Mouse (Mus musculus) C2C12 (cell line): ENCODE measurements around the gene Sh3tc1. TPM values are rescaled to one million over a fixed set of nuclear protein-coding genes. Genes with fewer than 3 reads are reported as not detected.

Experiments used
- H3K27me3 ChIP-seq: one replicate; pipeline ENCODE4 v1.6.1; 2011; ENCODE audit not compliant: control insufficient read depth, insufficient read depth, insufficient read length
- H3K36me3 ChIP-seq: one replicate; pipeline ENCODE4 v1.6.1; 2011; ENCODE audit not compliant: control insufficient read depth, insufficient read depth
- H3K4me3 ChIP-seq: one replicate; pipeline ENCODE4 v1.5.1; 2011; ENCODE audit warnings: mild to moderate bottlenecking, control low read depth; ENCODE audit not compliant: poor library complexity, insufficient read depth, severe bottlenecking
- H3K79me2 ChIP-seq: one replicate; pipeline ENCODE4 v1.6.1; 2011; ENCODE audit not compliant: control insufficient read depth, insufficient read depth
- H3K79me3 ChIP-seq: one replicate; pipeline ENCODE4 v1.6.1; 2011; ENCODE audit warnings: low read depth, control low read depth
- H3ac ChIP-seq: one replicate; pipeline ENCODE3; 2011; ENCODE audit warnings: low read depth; ENCODE audit not compliant: control insufficient read depth, insufficient read length
- CEBPB ChIP-seq: IDR thresholded peaks from one replicate; pipeline ENCODE4 v1.6.1; 2011; ENCODE audit warnings: low read depth, mild to moderate bottlenecking, control low read depth, moderate library complexity
- CTCF ChIP-seq: IDR thresholded peaks from one replicate; pipeline ENCODE4 v1.5.1; 2011; ENCODE audit not compliant: control insufficient read depth, insufficient read depth, insufficient read length
- FOSL1 ChIP-seq: IDR thresholded peaks from one replicate; pipeline ENCODE4 v1.8.0; 2011; ENCODE audit warnings: mild to moderate bottlenecking, low read length; ENCODE audit not compliant: poor library complexity, insufficient read depth, severe bottlenecking
- MAX ChIP-seq: IDR thresholded peaks from one replicate; pipeline ENCODE4 v1.6.1; 2011; ENCODE audit warnings: mild to moderate bottlenecking, control low read depth
- MYOD1 ChIP-seq: IDR thresholded peaks from one replicate; pipeline ENCODE4 v1.6.1; 2011; ENCODE audit warnings: low read depth; ENCODE audit not compliant: control insufficient read depth, insufficient read length
- MYOG ChIP-seq: IDR thresholded peaks from one replicate; pipeline ENCODE4 v1.6.1; 2011; ENCODE audit not compliant: control insufficient read depth, insufficient read length; ENCODE audit errors: extremely low read depth
- USF1 ChIP-seq: IDR thresholded peaks from one replicate; pipeline ENCODE4 v1.6.1; 2011; ENCODE audit warnings: low read depth, mild to moderate bottlenecking, control low read depth, moderate library complexity
- polyA plus RNA-seq: library from polyadenylated mRNA; unstranded; fragments of >200 nt; fragmentation: generic; extraction: Trizol; gene quantifications from one replicate; pipeline ENCODE4 v1.2.1, GENCODE M21; 2012; ENCODE audit warnings: missing spikeins

Gene Sh3tc1
- polyA plus RNA-seq, 1 experiment, result 0.20 TPM

DNA sequence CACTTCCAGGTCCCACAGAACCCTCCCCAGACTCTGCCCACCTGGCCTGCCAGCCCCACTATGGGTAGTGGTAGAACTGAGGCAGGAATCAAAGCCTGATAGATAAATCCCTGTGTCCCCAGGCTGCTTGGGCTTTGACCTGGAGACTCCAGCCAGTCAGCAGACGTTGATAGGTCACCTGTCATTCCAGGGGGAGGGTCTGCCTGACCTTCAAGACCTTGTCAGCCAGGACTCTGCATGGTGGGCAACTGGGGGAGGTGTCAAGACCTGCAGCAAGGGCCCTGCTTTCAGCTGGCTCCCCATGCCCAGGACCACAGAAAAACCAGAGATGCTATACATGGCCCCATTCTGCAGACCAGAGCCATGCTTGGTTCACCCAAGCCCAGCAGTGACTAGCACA, 67.2 kb downstream of the Sh3tc1 start:
- Histone ChIP-seq H3K4me3 (no peak overlapping the region), H3ac (no peak overlapping the region), H3K79me3 (no peaks in the 10 kb centered on the region), H3K36me3 (no peaks in the 10 kb centered on the region), H3K27me3 (no peaks in the 10 kb centered on the region), H3K79me2 (no peaks in the 10 kb centered on the region)
- no peak for TF ChIP-seq FOSL1
- no peak for TF ChIP-seq CTCF
- no peak for TF ChIP-seq MYOD1
- no peak for TF ChIP-seq CEBPB
- TF ChIP-seq USF1, result no peak
- no peak for TF ChIP-seq MAX
- no peak for TF ChIP-seq MYOG

DNA sequence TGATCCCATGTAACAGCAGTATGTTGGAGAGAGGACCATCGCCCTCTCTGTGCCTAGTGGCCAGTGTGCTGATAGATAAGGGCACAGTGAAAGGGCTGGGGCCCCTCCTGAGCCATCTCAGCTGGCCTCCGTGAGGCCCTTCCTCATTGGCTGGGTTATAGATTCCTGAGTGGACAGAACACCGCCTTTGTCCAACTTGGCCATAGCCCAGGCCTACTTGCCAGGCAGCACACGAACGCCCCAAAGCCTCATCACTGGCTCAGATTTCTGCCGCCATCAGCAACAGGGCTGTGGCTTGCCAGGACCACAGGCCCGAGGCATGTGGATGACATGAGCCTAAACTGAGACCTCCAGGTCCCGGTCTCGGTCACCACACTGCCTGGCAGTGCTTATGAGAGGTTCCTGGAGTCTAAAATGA, 68.3 kb downstream of the Sh3tc1 start:
- no peaks in the 10 kb centered on the region for H3K27me3 ChIP-seq
- no peaks in the 10 kb centered on the region for H3K79me2 ChIP-seq
- H3K36me3 ChIP-seq, result no peaks in the 10 kb centered on the region
- H3K79me3 ChIP-seq, result no peaks in the 10 kb centered on the region
- no peak overlapping the region for H3ac ChIP-seq
- H3K4me3 ChIP-seq, result no peak overlapping the region
- TF ChIP-seq MYOD1 (no peak), CTCF (no peak), MYOG (no peak), CEBPB (no peak), MAX (no peak)

DNA sequence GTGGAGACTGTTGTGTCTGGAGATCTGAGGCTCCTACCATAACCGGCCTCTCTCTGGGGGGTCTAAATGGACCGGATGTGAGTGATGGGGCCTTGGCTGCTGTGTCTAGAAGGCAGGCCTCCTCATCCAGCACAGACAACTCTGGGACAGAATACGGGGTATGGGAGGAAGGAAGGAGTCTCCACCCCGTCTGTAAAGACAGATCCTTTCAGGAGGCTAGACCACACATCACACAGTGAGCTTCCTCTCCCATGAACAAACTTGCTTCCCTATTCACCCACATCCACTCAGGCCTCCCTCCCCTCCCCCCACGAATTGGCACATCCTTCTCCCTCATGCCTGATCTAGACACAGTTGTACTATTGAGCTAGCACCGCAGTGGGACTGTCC, 69.4 kb downstream of the Sh3tc1 start:
- Histone ChIP-seq H3K36me3 (no peaks in the 10 kb centered on the region), H3ac (no peak overlapping the region), H3K79me3 (no peaks in the 10 kb centered on the region), H3K4me3 (no peak overlapping the region), H3K27me3 (no peaks in the 10 kb centered on the region), H3K79me2 (no peaks in the 10 kb centered on the region)
- TF ChIP-seq CEBPB (no peak), FOSL1 (no peak), CTCF (no peak)

DNA sequence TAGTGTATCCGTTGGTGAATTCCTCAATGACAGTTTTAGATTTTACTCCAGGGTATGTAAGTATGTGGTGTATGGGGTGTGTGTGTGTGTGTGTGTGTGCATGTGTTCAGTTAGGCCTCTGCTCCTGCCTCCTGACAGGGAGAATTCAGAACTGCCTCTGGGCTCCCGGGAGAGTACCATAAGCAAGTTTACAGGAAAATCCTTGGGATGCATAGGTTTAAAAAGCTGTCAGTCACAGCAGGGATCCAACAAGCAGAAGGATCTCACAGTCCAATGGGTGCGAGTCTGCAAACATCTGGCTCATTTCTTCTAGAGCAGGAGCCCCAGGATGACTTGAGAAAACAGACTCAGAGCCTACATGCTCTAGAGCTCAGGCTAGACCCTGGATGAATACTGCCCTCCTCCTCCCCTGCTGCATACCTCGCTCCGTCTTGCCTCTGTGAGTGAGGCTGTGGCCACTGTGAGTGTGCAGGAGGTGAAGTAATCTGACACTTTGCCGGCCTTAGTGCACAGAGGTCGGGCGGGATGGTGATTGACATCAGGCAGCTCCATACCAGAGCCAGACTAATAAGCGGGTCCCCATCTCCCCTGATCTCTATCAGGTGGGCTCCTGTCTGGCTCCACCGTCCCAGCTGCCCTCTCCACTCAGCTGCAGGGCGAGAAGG, 69.9 kb downstream of the Sh3tc1 start:
- no peak overlapping the region for H3ac ChIP-seq
- no peak overlapping the region for H3K4me3 ChIP-seq
- H3K79me3 ChIP-seq, result no peaks in the 10 kb centered on the region
- no peaks in the 10 kb centered on the region for H3K79me2 ChIP-seq
- no peak for TF ChIP-seq MYOG
- no peak for TF ChIP-seq CTCF
- TF ChIP-seq MAX, result no peak
- TF ChIP-seq CEBPB, result no peak
- TF ChIP-seq MYOD1, result no peak
- no peak for TF ChIP-seq FOSL1
- TF ChIP-seq USF1, result no peak
- H3K36me3 ChIP-seq, result no peaks in the 10 kb centered on the region
- H3K27me3 ChIP-seq, result no peaks in the 10 kb centered on the region

DNA sequence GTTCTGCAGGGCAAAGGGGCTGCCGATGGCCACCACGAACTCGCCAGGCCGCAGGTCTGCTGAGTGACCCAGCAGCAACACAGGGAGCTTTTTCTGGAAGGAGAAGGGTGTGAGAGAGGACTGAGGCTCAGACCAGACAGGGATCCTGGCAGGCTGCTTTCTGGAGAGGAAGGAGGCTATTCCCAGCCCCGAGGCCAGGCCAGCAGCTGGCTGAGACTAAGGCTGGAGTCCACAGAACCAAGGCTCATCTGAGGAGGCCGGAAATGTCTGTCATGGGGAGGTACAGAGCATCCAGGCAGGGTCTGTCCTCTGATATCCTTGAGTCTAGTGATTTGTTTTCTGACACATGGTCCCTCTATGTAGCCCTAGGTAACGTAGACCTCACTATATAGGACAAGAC, 73.6 kb downstream of the Sh3tc1 start:
- no peak overlapping the region for H3ac ChIP-seq
- H3K79me2 ChIP-seq, result no peaks in the 10 kb centered on the region
- H3K4me3 ChIP-seq, result no peak overlapping the region
- H3K36me3 ChIP-seq, result no peaks in the 10 kb centered on the region
- no peaks in the 10 kb centered on the region for H3K27me3 ChIP-seq
- TF ChIP-seq FOSL1 (no peak), MYOD1 (no peak), CEBPB (no peak), CTCF (no peak), USF1 (no peak), MAX (no peak), MYOG (no peak)
- no peaks in the 10 kb centered on the region for H3K79me3 ChIP-seq

DNA sequence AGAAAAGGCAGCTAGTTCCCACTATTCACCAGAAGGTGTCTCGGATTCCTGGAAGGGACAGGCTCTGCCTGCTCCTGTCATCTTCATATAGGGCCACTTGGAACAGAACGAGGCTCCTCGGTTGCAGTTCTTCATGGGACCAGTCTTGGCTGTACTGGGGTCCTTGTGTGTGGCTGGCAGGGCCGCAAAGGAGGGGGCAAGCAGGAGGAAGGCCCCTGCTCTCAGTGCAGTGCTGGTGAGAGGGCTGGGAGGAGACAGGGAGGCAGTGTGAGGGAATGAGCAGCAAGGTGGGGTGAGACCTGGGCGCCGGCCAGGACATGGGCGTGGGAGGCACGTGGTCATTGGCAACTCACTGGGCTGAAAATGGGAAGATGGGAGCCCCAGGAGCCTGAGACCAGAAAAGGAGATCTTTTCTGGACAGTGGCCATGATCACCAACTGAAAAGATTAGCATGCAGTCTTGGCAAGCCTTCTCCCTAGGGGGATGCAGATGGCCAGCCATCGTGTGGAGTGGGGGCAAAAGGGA, 77.7 kb downstream of the Sh3tc1 start:
- Histone ChIP-seq H3K4me3 (no peak overlapping the region), H3K36me3 (no peaks in the 10 kb centered on the region), H3K27me3 (no peaks in the 10 kb centered on the region), H3K79me3 (no peaks in the 10 kb centered on the region), H3ac (no peak overlapping the region), H3K79me2 (no peaks in the 10 kb centered on the region)
- TF ChIP-seq MYOG (no peak), USF1 (peak; percentile 52), FOSL1 (no peak)
